Mouse (Mus musculus) CD8-positive naive resting alpha-beta T cell, adult 2 months (primary cell): ENCODE results near the gene Zdhhc14.

Source experiments
- DNase-seq, 2 experiments: peaks; one replicate each; pipeline ENCODE4 v3.0.0; 2022; ENCODE audit warnings: low read depth in 2 of 2, low spot score in 2 of 2

The Zdhhc14 gene

GRCm38 (mm10) chr17:5551136-5551535, 58.8 kb downstream of the Zdhhc14 start:
- no peak for DNase-seq

GRCm38 (mm10) chr17:5552036-5552760, 59.8 kb downstream of the Zdhhc14 start:
- DNase-seq = no peak

DNA sequence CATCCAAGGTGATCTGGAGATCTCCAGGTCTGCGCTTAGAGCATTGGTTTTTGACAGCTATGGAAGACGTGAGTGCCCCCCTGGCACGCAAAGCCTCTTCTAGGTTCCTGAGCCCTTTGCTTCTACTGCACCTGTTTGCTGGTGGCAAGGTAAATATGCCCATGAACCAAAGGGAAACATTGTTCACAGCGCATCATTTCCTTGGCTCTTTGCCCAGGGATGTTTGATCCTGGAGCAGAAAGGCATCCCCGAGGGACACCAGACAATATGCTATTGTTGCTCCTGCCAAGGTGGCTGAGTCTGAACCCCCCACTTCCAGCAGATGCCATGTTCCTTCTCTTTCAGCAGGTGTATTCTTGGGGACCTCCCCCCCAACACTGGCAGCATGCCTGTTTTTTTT, 61.2 kb downstream of the Zdhhc14 start:
- DNase-seq = no peak

- DNase-seq = no peak
These were observed 62.2 kb downstream of the Zdhhc14 start for GRCm38 (mm10) chr17:5554573-5554972.

- DNase-seq = no peak
These were observed 64.2 kb downstream of the Zdhhc14 start for GRCm38 (mm10) chr17:5556568-5556967.

- DNase-seq = no peak
These were observed 67.9 kb downstream of the Zdhhc14 start for GRCm38 (mm10) chr17:5560212-5560611.

- DNase-seq = no peak
These were observed 70.8 kb downstream of the Zdhhc14 start for GRCm38 (mm10) chr17:5563108-5563507.

GRCm38 (mm10) chr17:5566006-5566405, 73.6 kb downstream of the Zdhhc14 start:
- DNase-seq = no peak

GRCm38 (mm10) chr17:5567943-5568342, 75.6 kb downstream of the Zdhhc14 start:
- DNase-seq = no peak

DNA sequence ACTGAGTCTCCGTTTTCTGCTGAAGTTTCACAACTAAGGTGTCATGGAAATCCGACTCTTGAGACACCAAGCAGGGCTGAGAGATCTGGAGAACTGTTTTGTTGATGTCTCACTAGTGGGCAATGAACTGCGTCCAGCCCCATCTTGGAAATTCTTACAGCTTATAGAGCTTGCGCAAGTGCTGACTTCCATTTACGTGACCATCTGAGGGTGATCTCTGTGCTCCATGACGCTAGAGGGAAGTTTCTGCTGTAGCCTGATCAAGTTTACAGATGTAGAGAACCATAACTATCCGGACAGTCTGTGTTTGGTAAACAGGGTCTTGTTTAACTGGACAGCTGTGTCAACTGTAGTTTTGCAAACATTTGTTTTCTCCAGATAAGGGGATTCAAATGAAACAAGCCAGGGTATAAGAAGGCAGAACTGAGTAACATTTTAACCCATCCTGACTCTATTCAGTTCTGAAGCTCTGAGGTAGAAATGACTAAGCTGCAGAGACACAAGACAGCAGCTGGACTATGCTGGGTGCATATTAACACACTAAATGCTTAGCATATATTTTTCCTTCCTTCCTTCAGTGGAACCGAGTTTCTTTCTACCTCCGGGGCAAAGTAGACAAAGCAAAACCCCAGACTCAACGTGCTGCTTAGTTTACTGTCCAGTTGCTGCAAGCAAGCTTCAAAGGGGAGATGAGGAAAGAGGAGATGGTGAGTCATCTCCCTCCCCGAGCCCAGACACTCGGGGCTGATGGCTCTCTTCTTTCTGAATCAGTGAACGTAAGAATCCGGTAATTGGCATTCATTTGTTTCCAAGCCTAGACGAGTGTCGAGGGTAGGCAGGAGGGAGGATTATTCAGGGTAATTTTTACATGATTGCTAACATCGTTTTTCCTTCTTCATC, 77.0 kb downstream of the Zdhhc14 start:
- DNase-seq = no peak

GRCm38 (mm10) chr17:5572096-5572730, 79.9 kb downstream of the Zdhhc14 start:
- no peak for DNase-seq

- DNase-seq = no peak
These were observed 80.5 kb downstream of the Zdhhc14 start for GRCm38 (mm10) chr17:5572745-5573420.

- no peak for DNase-seq
These were observed 82.3 kb downstream of the Zdhhc14 start for GRCm38 (mm10) chr17:5574672-5575071.

DNA sequence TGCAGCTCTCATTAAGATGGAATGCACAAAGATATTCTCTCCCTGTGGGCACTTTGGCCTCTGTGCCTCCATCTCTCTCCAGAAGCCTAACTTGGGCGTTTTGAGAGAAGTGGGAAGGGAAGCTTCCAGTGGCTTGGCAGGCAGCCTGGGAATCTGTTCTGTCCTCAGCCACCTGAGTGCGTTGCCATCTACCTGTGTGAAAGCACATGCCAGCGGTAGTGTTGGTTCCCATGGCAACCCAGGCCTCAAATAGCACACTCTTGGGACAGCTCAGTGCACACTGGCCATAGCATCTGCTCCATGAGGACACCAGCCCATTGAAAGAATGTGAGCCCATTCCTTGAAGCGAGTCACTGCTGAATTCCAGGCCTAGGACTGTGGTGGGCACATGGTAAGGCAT, 83.2 kb downstream of the Zdhhc14 start:
- no peak for DNase-seq

GRCm38 (mm10) chr17:5582232-5582631, 89.9 kb downstream of the Zdhhc14 start:
- DNase-seq = no peak

DNA sequence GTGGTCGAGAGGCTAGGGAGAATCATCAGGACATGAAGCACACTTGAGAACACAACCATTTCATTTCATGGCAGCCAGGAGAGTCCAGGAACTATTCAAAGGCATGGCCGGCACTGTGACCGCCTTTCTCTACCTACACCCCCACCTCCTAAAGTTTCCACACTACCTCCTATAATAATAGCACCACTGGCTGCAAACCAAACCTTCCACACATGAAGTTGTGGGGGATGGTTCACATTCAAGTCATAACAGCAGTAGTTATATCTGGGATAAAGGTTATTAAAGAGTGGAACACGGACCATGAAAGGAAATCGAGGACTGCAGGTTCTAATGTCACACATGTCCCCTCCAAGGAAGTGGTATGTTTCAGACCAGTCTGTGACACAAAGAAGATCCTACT, 90.6 kb downstream of the Zdhhc14 start:
- no peak for DNase-seq

- no peak for DNase-seq
These were observed 91.3 kb downstream of the Zdhhc14 start for GRCm38 (mm10) chr17:5583472-5584145.

DNA sequence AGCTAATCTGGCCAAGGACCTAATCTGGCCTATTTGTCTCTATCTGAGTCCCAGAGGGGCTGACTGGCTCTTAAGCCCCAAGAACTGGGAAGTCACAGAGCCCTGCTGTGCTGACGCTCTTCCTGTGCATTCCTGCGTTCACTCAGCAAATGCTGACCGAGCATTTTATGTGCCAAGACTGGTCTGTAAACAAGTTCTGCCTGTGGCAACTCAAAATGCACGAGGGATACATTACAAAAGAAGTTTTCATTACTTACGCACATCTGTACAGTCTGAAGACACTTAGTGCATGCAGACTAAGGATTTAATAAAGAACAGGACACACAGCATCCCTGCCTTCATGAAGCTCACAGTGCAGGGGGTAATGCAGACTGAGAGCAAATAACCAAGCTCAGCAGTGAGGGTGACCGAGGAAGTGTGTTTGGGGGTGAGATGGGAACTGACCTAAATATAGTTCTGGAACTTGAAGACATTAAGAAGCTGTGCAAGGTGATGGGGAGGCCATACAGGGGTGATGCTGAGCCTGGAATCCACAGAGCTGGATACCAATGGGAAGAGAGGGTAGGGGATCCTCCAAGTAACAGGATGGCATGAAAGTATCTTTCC, 99.3 kb downstream of the Zdhhc14 start:
- DNase-seq = no peak

- DNase-seq = no peak
These were observed 100.7 kb downstream of the Zdhhc14 start for GRCm38 (mm10) chr17:5593071-5593470.

DNA sequence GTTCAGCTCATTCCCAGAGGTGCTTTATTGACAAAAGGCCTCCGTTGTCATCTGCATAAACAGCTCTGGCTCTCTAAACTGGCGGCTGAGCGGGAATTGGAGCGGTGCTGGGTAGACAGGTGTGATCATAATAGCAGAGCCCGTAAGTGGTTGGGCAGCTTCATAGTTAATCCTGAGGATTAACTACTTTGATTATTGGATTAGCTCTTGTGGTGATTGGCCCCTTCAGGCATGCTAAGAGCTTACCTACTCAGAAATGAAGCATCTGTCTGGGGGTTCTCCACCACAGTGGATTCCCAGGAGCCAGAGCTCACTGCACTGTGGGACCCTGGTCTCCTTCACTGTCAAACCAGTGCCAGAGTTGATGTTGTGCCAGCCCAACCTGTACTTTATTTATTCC, 102.7 kb downstream of the Zdhhc14 start:
- DNase-seq = no peak
